Mouse (Mus musculus): ENCODE data around the gene Crtc3.

The Crtc3 gene

GRCm38 (mm10) chr7:80548513-80549260 lies 140.0 kb downstream of the Crtc3 start:
- no peak for DNase-seq

- DNase-seq = no peak
These were observed 146.4 kb downstream of the Crtc3 start for GRCm38 (mm10) chr7:80542139-80542831.

GRCm38 (mm10) chr7:80539581-80539980 lies 149.1 kb downstream of the Crtc3 start:
- DNase-seq = no peak
